Mouse (Mus musculus): ENCODE measurements around the gene Hif3a. TPM values are rescaled to one million over a fixed set of nuclear protein-coding genes. Genes with fewer than 3 reads are reported as not detected.

Hif3a gene
- polyA plus RNA-seq, 1 experiment from 2014 or later, result 3.9 TPM

- no peak within 1 kb of the TSS for H3K4me2 ChIP-seq (ENCODE audit: low read depth, low read length)
- peak; percentile 49 for ATAC-seq
- H3K9ac ChIP-seq (replicated peaks), result no peak within 1 kb of the TSS
- H3K36me3 ChIP-seq (replicated peaks; ENCODE audit: insufficient read depth, low read length), result no peaks in the 10 kb centered on the region
- no peaks in the 10 kb centered on the region for H3K27me3 ChIP-seq (ENCODE audit: insufficient read depth, low read length)
- no peak within 1 kb of the TSS for H3K4me3 ChIP-seq (ENCODE audit: low read depth, low read length)
- H3K27ac ChIP-seq (ENCODE audit: low read depth), result no peak within 1 kb of the TSS
- 35% methylated on average over 26 of the region's 26 CpGs for WGBS (ENCODE audit: insufficient replicate concordance)
- DNase-seq, result peak; percentile 61
- peaks cover 8% of the 10 kb centered on the region for H3K4me1 ChIP-seq (ENCODE audit: insufficient read depth)
- no peaks in the 10 kb centered on the region for H3K9me3 ChIP-seq (ENCODE audit: low read length)
- TF ChIP-seq EP300 (IDR thresholded peaks at IDR 0.05; ENCODE audit: low read depth) (no peak), CTCF (IDR thresholded peaks at IDR 0.05; ENCODE audit: low read depth) (no peak)
Observed at GRCm38 (mm10) chr7:16982859-16983568, 79.2 kb downstream of the Hif3a start, which contains the start of gene Gm42372. Gene Gm42372, plus strand, starts transcription at chr7:16983086.

Other genes with a start within 250 kb of the Hif3a start
- gene Strn4, start 246.5 kb downstream of the Hif3a start, polyA plus RNA-seq (2015; fragmentation: Nextera tagmentation; extraction: Ambion mirVana), result 15.9 and 18.4 TPM in 2 replicates
- 7.4 and 8.7 TPM in 2 replicates for gene Fkrp, start 245.7 kb downstream of the Hif3a start, polyA plus RNA-seq (2015; fragmentation: Nextera tagmentation; extraction: Ambion mirVana)
- 4.3 and 5.0 TPM in 2 replicates for gene Prkd2, start 219.5 kb downstream of the Hif3a start, polyA plus RNA-seq (2015; fragmentation: Nextera tagmentation; extraction: Ambion mirVana)
- 0.09 TPM in 2 replicates for gene Dact3, start 187.1 kb downstream of the Hif3a start, polyA plus RNA-seq (2015; fragmentation: Nextera tagmentation; extraction: Ambion mirVana)
- 0.15 and 0.20 TPM in 2 replicates for gene Gng8, start 170.6 kb downstream of the Hif3a start, polyA plus RNA-seq (2015; fragmentation: Nextera tagmentation; extraction: Ambion mirVana)
- 1.1 and 1.7 TPM in 2 replicates for gene Ptgir, start 155.9 kb downstream of the Hif3a start, polyA plus RNA-seq (2015; fragmentation: Nextera tagmentation; extraction: Ambion mirVana)
- gene Calm3, start 138.3 kb downstream of the Hif3a start, polyA plus RNA-seq (2015; fragmentation: Nextera tagmentation; extraction: Ambion mirVana), result 58.8 and 60.3 TPM in 2 replicates
- gene Pnmal2, start 117.7 kb downstream of the Hif3a start, polyA plus RNA-seq (2015; fragmentation: Nextera tagmentation; extraction: Ambion mirVana), result 0.06 and 0.09 TPM in 2 replicates
- gene Pnmal1, start 102.7 kb downstream of the Hif3a start, polyA plus RNA-seq (2015; fragmentation: Nextera tagmentation; extraction: Ambion mirVana), result 0.02 and 0.04 TPM in 2 replicates
- gene Gm42372, start 79.3 kb downstream of the Hif3a start, polyA plus RNA-seq (2015; fragmentation: Nextera tagmentation; extraction: Ambion mirVana), result not detected in 2 replicates
- gene Ccdc8, start 69.7 kb downstream of the Hif3a start, polyA plus RNA-seq (2015; fragmentation: Nextera tagmentation; extraction: Ambion mirVana), result 1.1 and 1.3 TPM in 2 replicates
- 26.9 and 32.1 TPM in 2 replicates for gene Ppp5c, start 34.5 kb downstream of the Hif3a start, polyA plus RNA-seq (2015; fragmentation: Nextera tagmentation; extraction: Ambion mirVana)
- 0.54 and 0.69 TPM in 2 replicates for gene Psg16, start 11.6 kb upstream of the Hif3a start, polyA plus RNA-seq (2015; fragmentation: Nextera tagmentation; extraction: Ambion mirVana)
- not detected in 2 replicates for gene Ceacam3, start 87.9 kb upstream of the Hif3a start, polyA plus RNA-seq (2015; fragmentation: Nextera tagmentation; extraction: Ambion mirVana)
- not detected in 2 replicates for gene Psg29, start 141.1 kb upstream of the Hif3a start, polyA plus RNA-seq (2015; fragmentation: Nextera tagmentation; extraction: Ambion mirVana)

Data from liver, postnatal 0 days (tissue).